Mouse (Mus musculus) liver, adult 2 months (tissue): ENCODE measurements around the gene Rplp2.

ENCODE experiments used
- CTCF ChIP-seq: fragments of 200-500 bp; IDR thresholded peaks from 2 replicates; pipeline ENCODE4 v1.5.1; 2011; ENCODE audit warnings: low read depth, low read length, control low read depth
- POLR2A ChIP-seq: fragments of 200-500 bp; IDR thresholded peaks from 2 replicates; pipeline ENCODE4 v1.6.1; 2011; ENCODE audit warnings: low read length, control low read depth; ENCODE audit not compliant: insufficient read depth; ENCODE audit errors: extremely low read depth

DNA sequence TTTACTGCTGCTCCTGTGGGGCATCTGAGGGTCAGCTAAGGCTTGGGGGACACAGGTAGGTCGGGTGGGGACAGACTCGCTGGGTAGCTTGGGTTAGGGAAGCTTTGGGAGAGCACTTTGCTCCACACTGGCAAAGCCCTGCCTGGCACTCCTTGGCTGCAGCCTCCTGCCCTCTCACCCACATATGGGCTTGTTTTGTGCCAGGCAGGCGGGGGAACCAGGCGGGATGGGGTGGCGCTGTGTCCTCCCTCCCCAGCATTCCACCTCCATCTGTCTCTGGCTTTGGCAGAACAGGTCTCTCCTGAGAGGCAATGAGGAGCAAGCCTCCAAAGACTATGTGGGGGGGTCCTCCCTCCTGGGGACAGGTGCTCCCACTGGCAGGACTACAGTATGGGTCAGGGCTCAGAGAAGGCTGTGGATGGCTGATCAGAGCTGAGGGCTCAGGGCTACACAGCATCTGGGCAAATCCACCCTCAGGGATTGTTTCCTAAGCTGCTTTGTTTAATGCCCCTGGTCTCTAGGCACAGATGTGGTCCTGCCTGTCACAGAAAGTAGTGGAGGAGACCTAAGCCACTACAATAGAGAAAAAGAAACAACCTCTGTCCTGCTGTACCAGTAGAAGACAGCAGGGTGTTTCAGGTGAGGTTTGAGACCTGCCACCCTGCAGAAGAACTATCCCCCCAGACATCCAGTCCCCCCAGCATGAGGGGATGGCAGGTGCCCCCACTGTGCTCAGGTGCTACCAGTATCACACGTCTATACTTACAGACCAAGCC, 14.2 kb upstream of the Rplp2 start:
- TF ChIP-seq POLR2A: 0 out of 2 replicates have a peak, but pooled peaks have one; percentile 35
- TF ChIP-seq CTCF: no peak
